Mouse (Mus musculus): ENCODE results near the gene Vmn1r172. TPM values are rescaled to one million over a fixed set of nuclear protein-coding genes. Genes with fewer than 3 reads are reported as not detected.
"Not testable (repeated sequence)": the region's sequence is repeated elsewhere in the genome, so short reads cannot be mapped to it uniquely, and the experiment has no call there.

The Vmn1r172 gene
- not detected in 2 replicates for polyA plus RNA-seq (2012; rRNA removed)

GRCm38 (mm10) chr7:23658016-23658415 is at the start of gene Vmn1r172:
Gene Vmn1r172, plus strand, starts transcription at chr7:23658316.
- DNase-seq (ENCODE audit: extremely low spot score in 1 of 2, low spot score in 1 of 2), result no peak

GRCm38 (mm10) chr7:23630422-23630821 is 27.7 kb upstream of the Vmn1r172 start, which contains the start of gene Vmn1r171:
Gene Vmn1r171, plus strand, starts transcription at chr7:23630722.
- DNase-seq (ENCODE audit: extremely low spot score in 1 of 2, low spot score in 1 of 2), result no peak

GRCm38 (mm10) chr7:23700403-23700802 is 42.3 kb downstream of the Vmn1r172 start, which contains the start of gene Vmn1r173:
Gene Vmn1r173, plus strand, starts transcription at chr7:23700703.
- not testable (repeated sequence) for DNase-seq (ENCODE audit: extremely low spot score in 1 of 2, low spot score in 1 of 2)

Other genes starting within 250 kb of the Vmn1r172 start
- gene Vmn1r167, start 151.1 kb upstream of the Vmn1r172 start, polyA plus RNA-seq (2012; rRNA removed), result not detected in 2 replicates
- not detected in 2 replicates for gene Vmn1r168, start 118.6 kb upstream of the Vmn1r172 start, polyA plus RNA-seq (2012; rRNA removed)
- not detected in 2 replicates for gene Vmn1r169, start 82.8 kb upstream of the Vmn1r172 start, polyA plus RNA-seq (2012; rRNA removed)
- not detected in 2 replicates for gene Vmn1r170, start 52.1 kb upstream of the Vmn1r172 start, polyA plus RNA-seq (2012; rRNA removed)
- not detected in 2 replicates for gene Vmn1r171, start 27.6 kb upstream of the Vmn1r172 start, polyA plus RNA-seq (2012; rRNA removed)
- gene Vmn1r173, start 42.4 kb downstream of the Vmn1r172 start, polyA plus RNA-seq (2012; rRNA removed), result not detected in 2 replicates
- not detected in 2 replicates for gene Vmn1r174, start 94.0 kb downstream of the Vmn1r172 start, polyA plus RNA-seq (2012; rRNA removed)
- not detected in 2 replicates for gene Vmn1r175, start 152.3 kb downstream of the Vmn1r172 start, polyA plus RNA-seq (2012; rRNA removed)
- gene Vmn1r176, start 179.1 kb downstream of the Vmn1r172 start, polyA plus RNA-seq (2012; rRNA removed), result not detected in 2 replicates
- not detected in 2 replicates for gene Vmn1r177, start 208.1 kb downstream of the Vmn1r172 start, polyA plus RNA-seq (2012; rRNA removed)
- not detected in 2 replicates for gene Vmn1r178, start 233.7 kb downstream of the Vmn1r172 start, polyA plus RNA-seq (2012; rRNA removed)